Mouse (Mus musculus) heart, embryonic 14.5 days (tissue): ENCODE results near the gene Arl5a. TPM values are rescaled to one million over a fixed set of nuclear protein-coding genes. Genes with fewer than 3 reads are reported as not detected.

Source experiments
- ATAC-seq: fragments of 200-750 bp; cut with Nextera tagmentation; 2 replicates; pipeline ENCODE4 v1.8.0; 2017; ENCODE audit warnings: low read depth, moderate TSS enrichment; ENCODE audit not compliant: insufficient number of reproducible peaks, insufficient read depth, low FRiP score
- H3K27ac ChIP-seq, 2 experiments: fragments of 200-500 bp in 1 of 2; fragments of 300-500 bp in 1 of 2; sonication (generic) in 1 of 2; replicated peaks in 1 of 2; 2 replicates each; pipeline ENCODE4 v1.5.1; 2012 to 2014; ENCODE audit warnings: low read depth in 2 of 2, low read length in 2 of 2, control low read depth in 1 of 2, mild to moderate bottlenecking in 1 of 2, mixed read lengths in 1 of 2; ENCODE audit not compliant: control insufficient read depth in 1 of 2, insufficient read depth in 1 of 2
- H3K27me3 ChIP-seq: fragments of 300-500 bp; sonication (generic); 2 replicates; pipeline ENCODE4 v1.6.1; 2014; ENCODE audit warnings: mild to moderate bottlenecking, low read length, control low read depth; ENCODE audit not compliant: control insufficient read depth, insufficient read depth
- H3K36me3 ChIP-seq: fragments of 300-500 bp; sonication (generic); 2 replicates; pipeline ENCODE4 v1.6.1; 2014; ENCODE audit warnings: mild to moderate bottlenecking, control low read depth, low read length, mixed read lengths; ENCODE audit not compliant: control insufficient read depth, insufficient read depth
- H3K4me1 ChIP-seq, 2 experiments: fragments of 200-500 bp in 1 of 2; fragments of 300-500 bp in 1 of 2; sonication (generic) in 1 of 2; 2 replicates each; pipeline ENCODE4 v1.6.1; 2012 to 2014; ENCODE audit warnings: low read length in 2 of 2, control low read depth in 1 of 2, mixed read lengths in 1 of 2; ENCODE audit not compliant: control insufficient read depth in 2 of 2, insufficient read depth in 2 of 2
- H3K4me2 ChIP-seq: fragments of 300-500 bp; sonication (generic); 2 replicates; pipeline ENCODE4 v1.6.1; 2014; ENCODE audit warnings: mild to moderate bottlenecking, low read length
- H3K4me3 ChIP-seq, 2 experiments: fragments of 200-500 bp in 1 of 2; fragments of 300-500 bp in 1 of 2; sonication (generic) in 1 of 2; 2 replicates each; pipeline ENCODE4 v1.5.1; 2012 to 2014; ENCODE audit warnings: low read length in 2 of 2, mild to moderate bottlenecking in 2 of 2, control low read depth in 1 of 2, low read depth in 1 of 2, moderate library complexity in 1 of 2; ENCODE audit not compliant: control insufficient read depth in 1 of 2, insufficient read depth in 1 of 2
- H3K9ac ChIP-seq: fragments of 300-500 bp; sonication (generic); 2 replicates; pipeline ENCODE4 v1.6.1; 2014; ENCODE audit warnings: mild to moderate bottlenecking, low read length
- H3K9me3 ChIP-seq: fragments of 300-500 bp; sonication (generic); 2 replicates; pipeline ENCODE4 v1.6.1; 2016; ENCODE audit warnings: low read length, control low read depth; ENCODE audit not compliant: control insufficient read depth
- WGBS: fragments of 180-500 bp; shearing (Covaris S2); extraction: QIAGEN DNeasy Blood & Tissue Kit; methylation state at CpG from one replicate; pipeline ENCODE4 v1.1.7; 2014; 5-methylcytosine and 5-hydroxymethylcytosine counted together
- polyA plus RNA-seq: library from polyadenylated mRNA; unstranded; fragments of >200 nt; fragmentation: Nextera tagmentation; extraction: Ambion mirVana; gene quantifications from 2 replicates; pipeline ENCODE4 v1.2.1, GENCODE M21; 2014

Arl5a gene
- polyA plus RNA-seq, 1 experiment from 2014 or later, result 89.2 TPM

GRCm38 (mm10) chr2:52435919-52436632, 11.4 kb upstream of the Arl5a start:
- Histone ChIP-seq H3K9ac (peak overlapping the region; percentile 16), H3K4me2 (peak overlapping the region; percentile 56)
- ATAC-seq, result 0 out of 2 replicates have a peak, but pooled peaks have one; percentile 46

GRCm38 (mm10) chr2:52433365-52433764, 8.7 kb upstream of the Arl5a start:
- no peaks in the 10 kb centered on the region for H3K27me3 ChIP-seq
- H3K9me3 ChIP-seq, result no peaks in the 10 kb centered on the region
- H3K36me3 ChIP-seq, result no peaks in the 10 kb centered on the region
- no peak overlapping the region for H3K4me3 ChIP-seq
- WGBS, result 58% methylated on average over 7 of the region's 7 CpGs
- no peak for ATAC-seq
- no peak overlapping the region for H3K27ac ChIP-seq
- H3K4me1 ChIP-seq, result peaks cover 11 to 30% of the 10 kb centered on the region in 2 experiments
- H3K4me2 ChIP-seq, result no peak overlapping the region
- H3K9ac ChIP-seq, result no peak overlapping the region

More at GRCm38 (mm10) chr2:52435919-52436632, 11.4 kb upstream of the Arl5a start:
- 22% methylated on average over 14 of the region's 14 CpGs for WGBS
- H3K4me1 ChIP-seq, result peaks cover 16 to 38% of the 10 kb centered on the region in 2 experiments
- peak overlapping the region; percentile 4; a peak in 2 of 4 replicates for H3K4me3 ChIP-seq
- H3K27ac ChIP-seq, result peak overlapping the region; percentile 51 to 53; a peak in 2 of 4 replicates
- H3K27me3 ChIP-seq, result no peaks in the 10 kb centered on the region
- H3K36me3 ChIP-seq, result no peaks in the 10 kb centered on the region
- no peaks in the 10 kb centered on the region for H3K9me3 ChIP-seq

- 73% methylated on average over 3 of the region's 3 CpGs for WGBS
- H3K9ac ChIP-seq, result no peak overlapping the region
- no peaks in the 10 kb centered on the region for H3K27me3 ChIP-seq
- H3K4me3 ChIP-seq, result no peak overlapping the region
- H3K4me1 ChIP-seq, result peaks cover 4 to 8% of the 10 kb centered on the region in 2 experiments; a peak in 3 of 4 replicates
- no peak overlapping the region for H3K27ac ChIP-seq
- H3K36me3 ChIP-seq, result no peaks in the 10 kb centered on the region
- no peak overlapping the region for H3K4me2 ChIP-seq
- ATAC-seq, result no peak
- no peaks in the 10 kb centered on the region for H3K9me3 ChIP-seq
Measured at GRCm38 (mm10) chr2:52427383-52427782, 2.7 kb upstream of the Arl5a start.

GRCm38 (mm10) chr2:52426041-52426440, 1.3 kb upstream of the Arl5a start:
- Histone ChIP-seq H3K4me3 (no peak overlapping the region), H3K36me3 (no peaks in the 10 kb centered on the region), H3K4me1 (peaks cover 11 to 21% of the 10 kb centered on the region in 2 experiments), H3K9me3 (no peaks in the 10 kb centered on the region), H3K9ac (peak overlapping the region; percentile 98; the same call in 1 of the 2 replicates), H3K4me2 (peak overlapping the region; percentile 77), H3K27me3 (no peaks in the 10 kb centered on the region), H3K27ac (no peak overlapping the region)
- ATAC-seq, result no peak
- 87% methylated on average over 3 of the region's 3 CpGs for WGBS

GRCm38 (mm10) chr2:52425523-52425795, 758 bp upstream of the Arl5a start:
- 21% methylated on average over 10 of the region's 10 CpGs for WGBS

GRCm38 (mm10) chr2:52424248-52424728, 413 bp downstream of the Arl5a start:
- WGBS, result under 1% methylated on average over 42 of the region's 42 CpGs
- ATAC-seq, result peak; percentile 60; the same call in 1 of the 2 replicates
- Histone ChIP-seq H3K9ac (peak overlapping the region; percentile 98), H3K9me3 (no peaks in the 10 kb centered on the region), H3K27me3 (no peaks in the 10 kb centered on the region), H3K4me1 (peaks cover 14 to 38% of the 10 kb centered on the region in 2 experiments), H3K4me3 (peak overlapping the region; percentile 97 to 100), H3K4me2 (peak overlapping the region; percentile 67), H3K27ac (peak overlapping the region; percentile 88 to 90), H3K36me3 (no peaks in the 10 kb centered on the region)

More at GRCm38 (mm10) chr2:52425523-52425795, 758 bp upstream of the Arl5a start:
- H3K9me3 ChIP-seq, result no peaks in the 10 kb centered on the region
- peaks cover 12 to 27% of the 10 kb centered on the region in 2 experiments for H3K4me1 ChIP-seq
- peak overlapping the region; percentile 77 for H3K4me2 ChIP-seq
- ATAC-seq, result no peak
- H3K27me3 ChIP-seq, result no peaks in the 10 kb centered on the region
- peak overlapping the region; percentile 62 to 97 for H3K4me3 ChIP-seq
- H3K9ac ChIP-seq, result peak overlapping the region; percentile 98
- no peaks in the 10 kb centered on the region for H3K36me3 ChIP-seq
- H3K27ac ChIP-seq, result peak overlapping the region; percentile 51 to 90

GRCm38 (mm10) chr2:52423611-52424247, 972 bp downstream of the Arl5a start:
- Histone ChIP-seq H3K9ac (peak overlapping the region; percentile 98), H3K4me3 (peak overlapping the region; percentile 97 to 100), H3K4me2 (peak overlapping the region; percentile 67), H3K27me3 (no peaks in the 10 kb centered on the region), H3K4me1 (peaks cover 15 to 43% of the 10 kb centered on the region in 2 experiments), H3K9me3 (no peaks in the 10 kb centered on the region), H3K36me3 (no peaks in the 10 kb centered on the region), H3K27ac (peak overlapping the region; percentile 70 to 90)
- WGBS, result 2% methylated on average over 16 of the region's 16 CpGs
- ATAC-seq, result no peak
